Mouse (Mus musculus) kidney, embryonic 16.5 days (tissue): ENCODE results near the gene Tex261. TPM values are rescaled to one million over a fixed set of nuclear protein-coding genes. Genes with fewer than 3 reads are reported as not detected.

ENCODE experiments used
- ATAC-seq: fragments of 200-750 bp; cut with Nextera tagmentation; 2 replicates; pipeline ENCODE4 v1.8.0; 2017; ENCODE audit warnings: moderate TSS enrichment; ENCODE audit not compliant: low FRiP score, low TSS enrichment
- H3K27ac ChIP-seq: fragments of 300-500 bp; sonication (generic); 2 replicates; pipeline ENCODE4 v1.5.1; 2014; ENCODE audit warnings: low read length
- H3K27me3 ChIP-seq: fragments of 300-500 bp; sonication (generic); 2 replicates; pipeline ENCODE4 v1.6.1; 2014; ENCODE audit warnings: low read length, control low read depth, mixed read lengths; ENCODE audit not compliant: insufficient read depth
- H3K36me3 ChIP-seq: fragments of 300-500 bp; sonication (generic); 2 replicates; pipeline ENCODE4 v1.6.1; 2014; ENCODE audit warnings: low read length, control low read depth, mixed read lengths; ENCODE audit not compliant: insufficient read depth
- H3K4me1 ChIP-seq: fragments of 300-500 bp; sonication (generic); 2 replicates; pipeline ENCODE4 v1.6.1; 2014; ENCODE audit warnings: low read length, control low read depth, mixed read lengths; ENCODE audit not compliant: insufficient read depth
- H3K4me2 ChIP-seq: fragments of 300-500 bp; sonication (generic); replicated peaks from 2 replicates; pipeline ENCODE4 v1.6.1; 2014; ENCODE audit warnings: low read depth, low read length
- H3K4me3 ChIP-seq: fragments of 300-500 bp; sonication (generic); 2 replicates; pipeline ENCODE4 v1.5.1; 2014; ENCODE audit warnings: mild to moderate bottlenecking, low read length
- H3K9ac ChIP-seq: fragments of 300-500 bp; sonication (generic); replicated peaks from 2 replicates; pipeline ENCODE4 v1.6.1; 2014; ENCODE audit warnings: low read length
- H3K9me3 ChIP-seq: fragments of 300-500 bp; sonication (generic); 2 replicates; pipeline ENCODE4 v1.6.1; 2016; ENCODE audit warnings: low read length, control low read depth
- WGBS: fragments of 180-500 bp; shearing (Covaris S2); extraction: QIAGEN DNeasy Blood & Tissue Kit; methylation state at CpG from one replicate; pipeline ENCODE4 v1.1.7; 2014; 5-methylcytosine and 5-hydroxymethylcytosine counted together
- polyA plus RNA-seq: library from polyadenylated mRNA; unstranded; fragments of >200 nt; fragmentation: Nextera tagmentation; extraction: Ambion mirVana; gene quantifications from 2 replicates; pipeline ENCODE4 v1.2.1, GENCODE M21; 2015

Tex261 gene
- 98.9 and 101 TPM in 2 replicates for polyA plus RNA-seq

DNA sequence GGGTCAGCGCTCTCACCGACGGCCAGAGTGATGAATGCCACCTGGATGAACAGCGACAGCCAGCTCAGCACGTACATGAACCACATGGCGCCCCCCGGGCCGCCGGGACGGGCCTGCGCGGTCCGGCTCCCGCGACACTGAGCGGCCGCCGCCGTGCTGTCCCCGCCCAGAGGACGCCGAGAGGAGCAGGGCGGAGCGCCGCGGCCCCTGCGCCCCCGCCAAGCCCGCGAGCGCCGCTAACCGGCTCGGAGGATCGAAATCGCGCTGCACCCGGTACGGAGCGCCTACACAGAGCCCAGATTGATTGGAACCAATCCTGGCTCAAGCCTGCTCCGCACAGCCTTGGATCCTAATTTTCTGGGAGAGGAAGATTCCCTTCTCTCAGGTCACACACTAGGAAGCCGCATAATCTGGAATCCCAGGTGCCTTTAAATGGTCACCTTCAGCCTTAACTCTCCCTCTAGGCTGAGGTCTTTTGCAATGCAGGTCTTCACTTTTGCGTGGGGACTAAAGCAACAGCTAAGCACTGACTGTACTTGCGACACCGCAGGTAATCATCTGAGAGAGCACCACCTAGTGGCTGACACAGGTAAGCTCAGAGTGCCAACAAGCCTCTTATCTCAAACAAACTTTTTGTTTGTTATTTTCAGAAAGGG, at the start of gene Tex261:
Gene Tex261 (minus strand): TSS at position 176 of the 656 bp plus-strand sequence.
- Histone ChIP-seq H3K9ac (peak within 1 kb of the TSS; percentile 90), H3K9me3 (no peaks in the 10 kb centered on the region), H3K4me2 (peak within 1 kb of the TSS; percentile 72), H3K27ac (peak within 1 kb of the TSS; percentile 87), H3K27me3 (no peaks in the 10 kb centered on the region), H3K4me1 (peaks cover 11% of the 10 kb centered on the region), H3K36me3 (peaks cover 17% of the 10 kb centered on the region), H3K4me3 (peak within 1 kb of the TSS; percentile 73)
- ATAC-seq, result peak; percentile 97
- WGBS, result 0% methylated on average over 45 of the region's 45 CpGs

GRCm38 (mm10) chr6:83821856-83822255, 46.2 kb upstream of the Tex261 start:
- H3K27ac ChIP-seq, result no peak overlapping the region
- H3K4me2 ChIP-seq, result no peak overlapping the region
- H3K36me3 ChIP-seq, result 0 out of 2 replicates have a peak, but pooled peaks cover 7% of the 10 kb centered on the region
- H3K9ac ChIP-seq, result no peak overlapping the region
- WGBS, result 57% methylated on average over 2 of the region's 2 CpGs
- no peaks in the 10 kb centered on the region; the same call in 1 of the 2 replicates for H3K9me3 ChIP-seq
- no peak overlapping the region for H3K4me3 ChIP-seq
- no peak for ATAC-seq
- no peaks in the 10 kb centered on the region for H3K4me1 ChIP-seq
- H3K27me3 ChIP-seq, result no peaks in the 10 kb centered on the region

DNA sequence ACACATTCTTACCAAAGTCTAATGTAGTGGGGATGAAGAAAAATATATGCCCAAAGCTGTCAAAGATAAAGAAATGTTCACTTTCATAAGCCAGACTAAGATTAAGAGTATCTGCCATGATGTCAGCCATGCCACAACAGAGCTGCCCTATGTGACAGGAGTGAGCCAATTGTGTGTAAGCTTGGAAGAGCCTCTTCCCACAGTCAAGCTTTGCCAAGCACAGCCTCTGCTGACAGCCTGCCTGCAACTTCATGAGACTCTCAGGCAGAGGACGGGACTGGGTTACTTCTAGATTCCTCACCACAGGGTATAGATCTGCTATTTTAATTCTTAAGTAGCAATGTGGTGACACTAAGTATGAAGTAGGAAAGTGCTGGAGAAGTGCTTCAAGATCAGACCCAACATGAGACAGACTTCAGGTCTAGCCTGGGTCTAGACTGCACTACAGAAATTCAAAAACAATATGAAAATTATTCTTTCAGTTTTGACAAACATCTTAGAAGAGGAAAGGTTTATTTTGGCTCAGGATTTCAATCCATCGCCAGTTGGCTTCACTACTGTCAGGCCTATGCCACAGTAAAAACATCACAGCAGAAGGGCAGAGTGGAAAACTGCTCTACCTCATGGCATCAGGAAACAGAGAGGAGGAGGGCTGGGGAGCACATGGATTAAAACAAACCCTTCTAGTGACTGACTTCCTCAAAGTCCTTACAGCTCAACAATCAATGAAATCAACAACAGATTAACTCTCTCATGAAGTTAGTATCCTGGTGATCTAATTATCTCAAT, 45.3 kb upstream of the Tex261 start:
- WGBS, result 78% methylated on average over 2 of the region's 2 CpGs
- no peak overlapping the region for H3K27ac ChIP-seq
- H3K4me3 ChIP-seq, result no peak overlapping the region
- H3K36me3 ChIP-seq, result peaks cover 8% of the 10 kb centered on the region; the same call in 1 of the 2 replicates
- no peaks in the 10 kb centered on the region for H3K4me1 ChIP-seq
- H3K9me3 ChIP-seq, result peaks cover 5% of the 10 kb centered on the region; the same call in 1 of the 2 replicates
- no peaks in the 10 kb centered on the region for H3K27me3 ChIP-seq
- no peak for ATAC-seq
- no peak overlapping the region for H3K9ac ChIP-seq
- H3K4me2 ChIP-seq, result no peak overlapping the region

DNA sequence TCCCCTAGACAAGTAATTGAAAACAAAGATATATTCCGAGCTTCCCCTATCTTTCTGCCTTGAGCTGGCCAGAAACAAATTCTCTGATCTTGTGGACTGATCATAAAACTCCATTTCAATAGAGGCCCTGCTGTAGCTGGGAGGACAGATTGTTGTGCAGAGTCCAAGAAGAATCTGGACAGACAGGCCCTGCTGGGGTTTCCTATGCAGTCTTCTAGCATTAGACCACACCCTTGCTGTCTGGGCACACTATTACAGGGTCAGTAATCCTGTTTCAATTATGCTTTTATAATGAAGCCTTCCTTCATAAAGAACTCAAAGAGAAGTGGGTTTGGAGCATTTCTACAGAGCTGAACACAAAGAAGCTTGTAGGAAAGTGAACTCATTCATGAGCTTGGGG, 43.4 kb upstream of the Tex261 start:
- Histone ChIP-seq H3K4me2 (no peak overlapping the region), H3K9ac (no peak overlapping the region), H3K27ac (no peak overlapping the region), H3K36me3 (peaks cover 18% of the 10 kb centered on the region), H3K4me3 (no peak overlapping the region), H3K4me1 (no peaks in the 10 kb centered on the region), H3K9me3 (peaks cover 7% of the 10 kb centered on the region; the same call in 1 of the 2 replicates), H3K27me3 (no peaks in the 10 kb centered on the region)
- 66% methylated on average over 1 of the region's 1 CpGs for WGBS
- no peak for ATAC-seq

GRCm38 (mm10) chr6:83815801-83816200, 40.2 kb upstream of the Tex261 start:
- ATAC-seq, result no peak
- Histone ChIP-seq H3K9ac (no peak overlapping the region), H3K27ac (no peak overlapping the region), H3K4me1 (no peaks in the 10 kb centered on the region), H3K9me3 (peaks cover 7% of the 10 kb centered on the region; the same call in 1 of the 2 replicates), H3K4me3 (no peak overlapping the region), H3K36me3 (peaks cover 29% of the 10 kb centered on the region), H3K4me2 (no peak overlapping the region), H3K27me3 (no peaks in the 10 kb centered on the region)
- 93% methylated on average over 3 of the region's 3 CpGs for WGBS

DNA sequence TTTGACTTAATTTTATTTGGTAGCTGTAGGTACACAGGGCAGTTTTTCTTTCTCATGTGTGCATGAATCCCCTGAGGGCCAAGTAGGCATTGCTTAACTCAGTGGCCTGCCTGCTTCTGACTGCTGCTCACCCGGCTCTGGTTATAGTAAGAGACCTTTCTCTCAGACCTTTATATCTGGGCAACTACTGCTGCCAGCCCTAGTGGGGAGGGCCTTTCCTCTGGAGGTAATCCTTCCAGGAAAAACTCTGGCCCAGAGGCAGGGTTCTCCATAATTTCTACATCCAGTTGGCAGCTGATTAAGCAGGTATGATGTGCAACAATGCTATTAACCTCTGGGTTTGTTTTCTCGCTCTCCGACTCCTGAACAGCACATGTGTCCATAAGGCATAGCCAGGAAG, 27.2 kb upstream of the Tex261 start:
- no peak overlapping the region for H3K27ac ChIP-seq
- no peak overlapping the region for H3K4me2 ChIP-seq
- H3K9me3 ChIP-seq, result no peaks in the 10 kb centered on the region
- no peak for ATAC-seq
- no peak overlapping the region for H3K4me3 ChIP-seq
- H3K9ac ChIP-seq, result no peak overlapping the region
- WGBS, result 90% methylated on average over 3 of the region's 3 CpGs
- H3K4me1 ChIP-seq, result no peaks in the 10 kb centered on the region
- peaks cover 42% of the 10 kb centered on the region for H3K36me3 ChIP-seq
- no peaks in the 10 kb centered on the region for H3K27me3 ChIP-seq

- Histone ChIP-seq H3K4me3 (no peak overlapping the region), H3K27me3 (no peaks in the 10 kb centered on the region), H3K9ac (no peak overlapping the region), H3K9me3 (no peaks in the 10 kb centered on the region), H3K36me3 (peaks cover 37% of the 10 kb centered on the region), H3K4me2 (no peak overlapping the region), H3K27ac (no peak overlapping the region), H3K4me1 (no peaks in the 10 kb centered on the region)
- 94% methylated on average over 5 of the region's 5 CpGs for WGBS
- ATAC-seq, result no peak
Observed at GRCm38 (mm10) chr6:83802033-83802432, 26.4 kb upstream of the Tex261 start.

DNA sequence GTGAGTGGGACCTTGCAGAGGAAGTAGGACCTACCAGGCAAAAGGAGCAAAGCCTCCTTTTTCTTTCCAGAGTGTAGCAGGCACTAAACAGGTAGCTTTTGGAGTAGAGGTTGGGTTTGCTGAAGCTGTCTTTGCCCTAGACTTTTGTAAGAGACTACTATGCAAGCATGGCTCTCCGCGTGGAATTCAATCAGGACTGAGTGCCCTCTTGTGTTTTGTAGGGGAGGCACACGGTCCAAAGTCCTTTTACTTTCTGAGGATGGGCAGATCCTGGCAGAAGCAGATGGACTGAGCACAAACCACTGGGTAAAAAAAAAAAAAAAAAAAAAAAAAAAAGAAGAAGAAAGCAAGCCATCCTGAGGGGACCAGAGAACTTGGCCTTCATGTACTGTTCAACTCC, 21.1 kb upstream of the Tex261 start:
- H3K4me3 ChIP-seq, result no peak overlapping the region
- no peak for ATAC-seq
- H3K4me1 ChIP-seq, result peaks cover 7% of the 10 kb centered on the region; the same call in 1 of the 2 replicates
- WGBS, result 62% methylated on average over 3 of the region's 3 CpGs
- H3K9me3 ChIP-seq, result no peaks in the 10 kb centered on the region
- no peaks in the 10 kb centered on the region for H3K27me3 ChIP-seq
- peaks cover 17% of the 10 kb centered on the region for H3K36me3 ChIP-seq
- no peak overlapping the region for H3K9ac ChIP-seq
- H3K27ac ChIP-seq, result no peak overlapping the region
- H3K4me2 ChIP-seq, result no peak overlapping the region

GRCm38 (mm10) chr6:83795492-83795900, 19.9 kb upstream of the Tex261 start:
- ATAC-seq, result no peak; the same call in 1 of the 2 replicates
- Histone ChIP-seq H3K4me2 (peak overlapping the region; percentile 88), H3K9ac (peak overlapping the region; percentile 68), H3K4me3 (peak overlapping the region; percentile 53), H3K9me3 (no peaks in the 10 kb centered on the region), H3K36me3 (peaks cover 12% of the 10 kb centered on the region), H3K27me3 (no peaks in the 10 kb centered on the region), H3K27ac (peak overlapping the region; percentile 97), H3K4me1 (peaks cover 7% of the 10 kb centered on the region; the same call in 1 of the 2 replicates)
- 6% methylated on average over 13 of the region's 13 CpGs for WGBS
